Mouse (Mus musculus) heart, postnatal 0 days (tissue): ENCODE results near the gene Entpd8.

Experiments
- CTCF ChIP-seq: IDR thresholded peaks from 2 replicates; pipeline ENCODE4 v1.5.1; 2016; ENCODE audit warnings: antibody characterized with exemption, control low read depth, low read depth
- EP300 ChIP-seq: IDR thresholded peaks from 2 replicates; pipeline ENCODE4 v1.6.1; 2016; ENCODE audit warnings: antibody characterized with exemption, low read depth

GRCm38 (mm10) chr2:25072398-25072797 lies 7.7 kb upstream of the Entpd8 start:
- TF ChIP-seq EP300 (no peak), CTCF (no peak)
